Mouse (Mus musculus): ENCODE data around the gene Zyg11b. TPM values are rescaled to one million over a fixed set of nuclear protein-coding genes. Genes with fewer than 3 reads are reported as not detected.

Zyg11b gene
- polyA plus RNA-seq, 1 experiment from 2014 or later = 14.1 TPM

DNA sequence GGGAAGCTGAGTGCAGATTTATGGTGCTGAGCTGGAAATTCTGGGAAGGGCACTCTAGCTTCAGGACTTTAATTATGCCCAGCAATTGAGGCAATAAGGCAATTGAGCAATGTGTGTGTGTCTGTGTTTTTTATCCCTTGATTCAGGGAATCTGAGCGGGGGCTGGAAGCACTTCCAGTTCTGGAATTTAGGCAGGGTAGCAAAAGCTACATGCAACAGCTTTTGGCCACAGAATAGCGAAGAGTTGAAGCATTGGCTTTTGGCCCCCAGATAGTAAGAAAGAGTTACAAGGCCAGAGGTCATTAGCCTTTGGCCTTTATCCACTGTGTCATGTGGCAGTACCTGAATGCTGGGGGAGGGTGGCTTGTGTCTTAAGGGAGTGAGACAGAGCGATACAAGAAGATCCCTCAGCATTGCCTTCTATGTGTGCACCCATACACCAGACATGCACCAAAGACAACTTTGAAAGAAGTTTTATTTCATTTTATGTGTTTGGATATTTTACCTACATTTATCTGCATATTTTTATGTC lies 75.5 kb downstream of the Zyg11b start:
- Histone ChIP-seq H3K27me3 (replicated peaks; ENCODE audit: control insufficient read depth, insufficient read depth, low read length) (no peaks in the 10 kb centered on the region), H3K9me3 (ENCODE audit: control insufficient read depth, low read length) (no peaks in the 10 kb centered on the region), H3K27ac (ENCODE audit: low read depth) (no peak overlapping the region), H3K9ac (ENCODE audit: low read length) (no peak overlapping the region), H3K4me3 (ENCODE audit: low read depth, low read length) (no peak overlapping the region), H3K4me2 (ENCODE audit: low read length) (no peak overlapping the region), H3K4me1 (replicated peaks; ENCODE audit: control insufficient read depth, insufficient read depth, low read length) (no peaks in the 10 kb centered on the region), H3K36me3 (ENCODE audit: control insufficient read depth, insufficient read depth, low read length) (no peaks in the 10 kb centered on the region)
- ATAC-seq (replicated peaks; ENCODE audit: low FRiP score, low TSS enrichment, low read depth) (no peak), DNase-seq (ENCODE audit: low spot score) (no peak)
- 51% methylated on average over 3 of the region's 3 CpGs for WGBS

GRCm38 (mm10) chr4:108222507-108222906 lies 78.4 kb downstream of the Zyg11b start:
- no peak overlapping the region for H3K27ac ChIP-seq (ENCODE audit: low read depth)
- 93% methylated on average over 5 of the region's 5 CpGs for WGBS

DNA sequence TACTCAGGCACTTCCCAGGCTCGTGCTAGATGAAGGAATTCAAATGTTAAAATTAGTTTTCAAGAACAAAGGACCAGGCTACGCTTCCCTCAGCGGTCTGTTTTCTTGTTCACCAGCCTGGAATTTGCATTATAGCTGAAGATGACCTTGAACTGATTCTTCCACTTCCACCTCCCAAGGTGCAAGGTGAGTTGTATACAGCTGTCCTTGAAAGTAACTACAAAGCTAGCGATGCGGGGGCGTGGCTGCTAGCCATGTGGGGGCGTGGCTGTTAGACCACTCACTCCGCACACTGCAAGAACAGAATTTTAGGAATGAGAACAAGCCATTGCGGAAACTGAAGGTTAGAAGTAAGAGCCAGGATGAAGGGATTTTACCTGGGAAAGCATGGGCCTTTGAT lies 81.9 kb downstream of the Zyg11b start:
- Histone ChIP-seq H3K4me2 (ENCODE audit: low read length) (no peak overlapping the region), H3K27ac (ENCODE audit: low read depth) (no peak overlapping the region), H3K27me3 (replicated peaks; ENCODE audit: control insufficient read depth, insufficient read depth, low read length) (peaks cover 38% of the 10 kb centered on the region), H3K9me3 (ENCODE audit: control insufficient read depth, low read length) (no peaks in the 10 kb centered on the region), H3K4me1 (replicated peaks; ENCODE audit: control insufficient read depth, insufficient read depth, low read length) (0 out of 2 replicates have a peak, but pooled peaks cover 2% of the 10 kb centered on the region), H3K9ac (ENCODE audit: low read length) (no peak overlapping the region), H3K36me3 (ENCODE audit: control insufficient read depth, insufficient read depth, low read length) (no peaks in the 10 kb centered on the region), H3K4me3 (ENCODE audit: low read depth, low read length) (no peak overlapping the region)
- WGBS = 10% methylated on average over 9 of the region's 9 CpGs
- ATAC-seq (replicated peaks; ENCODE audit: low FRiP score, low TSS enrichment, low read depth) = no peak
- peak; percentile 74 for DNase-seq (ENCODE audit: low spot score)

More at GRCm38 (mm10) chr4:108222507-108222906, 78.4 kb downstream of the Zyg11b start:
- H3K4me2 ChIP-seq (ENCODE audit: low read length) = no peak overlapping the region
- no peaks in the 10 kb centered on the region for H3K9me3 ChIP-seq (ENCODE audit: control insufficient read depth, low read length)
- peaks cover 23% of the 10 kb centered on the region for H3K27me3 ChIP-seq (replicated peaks; ENCODE audit: control insufficient read depth, insufficient read depth, low read length)
- H3K4me3 ChIP-seq (ENCODE audit: low read depth, low read length) = no peak overlapping the region
- no peak for DNase-seq (ENCODE audit: low spot score)
- no peak overlapping the region for H3K9ac ChIP-seq (ENCODE audit: low read length)
- no peaks in the 10 kb centered on the region for H3K36me3 ChIP-seq (ENCODE audit: control insufficient read depth, insufficient read depth, low read length)
- no peak for ATAC-seq (replicated peaks; ENCODE audit: low FRiP score, low TSS enrichment, low read depth)
- H3K4me1 ChIP-seq (replicated peaks; ENCODE audit: control insufficient read depth, insufficient read depth, low read length) = 0 out of 2 replicates have a peak, but pooled peaks cover 2% of the 10 kb centered on the region

DNA sequence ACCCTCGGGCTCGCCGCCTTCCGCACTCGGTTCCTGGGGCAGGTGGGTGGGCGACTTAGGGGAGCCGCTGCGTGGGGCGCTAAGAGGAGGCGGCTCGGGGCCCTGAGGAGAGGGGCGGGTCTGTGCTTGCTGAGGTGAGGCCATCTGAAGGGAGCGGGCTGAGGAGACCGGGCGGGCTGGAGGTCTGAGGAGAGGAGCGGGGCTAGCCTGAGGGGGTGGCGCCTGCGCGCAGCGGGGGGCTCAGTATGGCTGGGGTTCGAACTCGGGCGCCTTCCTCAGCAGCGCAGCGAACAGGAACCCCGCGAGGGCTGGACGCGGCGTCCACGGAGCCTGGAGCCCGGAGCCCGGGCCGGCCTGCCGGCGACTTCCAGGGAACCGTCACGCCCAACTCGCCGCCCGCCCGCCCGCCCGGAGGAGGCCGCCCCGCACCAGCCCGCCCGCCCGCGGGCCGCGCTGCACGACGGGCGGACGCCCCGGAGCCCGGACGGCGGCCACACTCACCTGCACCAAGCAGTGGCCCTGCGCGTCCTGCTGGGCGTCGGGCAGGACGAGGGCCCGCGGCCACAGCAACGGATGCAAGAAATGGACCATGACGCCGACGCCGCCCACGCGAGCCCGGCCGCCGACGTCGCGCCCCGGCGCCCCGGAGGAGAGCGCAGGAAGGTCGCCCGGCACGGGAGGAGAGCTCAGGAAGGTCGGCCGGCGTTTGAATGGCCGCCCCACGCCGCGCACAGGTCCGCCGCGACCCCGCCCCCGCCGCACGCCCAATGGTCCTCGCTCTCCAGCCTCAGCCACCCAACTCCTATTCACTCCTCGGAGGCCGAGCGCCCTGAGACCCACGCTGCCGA lies 83.3 kb downstream of the Zyg11b start, which contains the start of gene Zyg11a:
TSS of gene Zyg11a (minus strand) at position 717 of the 848 bp plus-strand sequence.
- Histone ChIP-seq H3K9me3 (ENCODE audit: control insufficient read depth, low read length) (no peaks in the 10 kb centered on the region), H3K27ac (ENCODE audit: low read depth) (no peak within 1 kb of the TSS), H3K4me2 (ENCODE audit: low read length) (peak within 1 kb of the TSS; percentile 67), H3K36me3 (ENCODE audit: control insufficient read depth, insufficient read depth, low read length) (no peaks in the 10 kb centered on the region), H3K9ac (ENCODE audit: low read length) (peak within 1 kb of the TSS; percentile 30; the same call in 1 of the 2 replicates), H3K27me3 (replicated peaks; ENCODE audit: control insufficient read depth, insufficient read depth, low read length) (peaks cover 38% of the 10 kb centered on the region), H3K4me1 (replicated peaks; ENCODE audit: control insufficient read depth, insufficient read depth, low read length) (0 out of 2 replicates have a peak, but pooled peaks cover 2% of the 10 kb centered on the region), H3K4me3 (ENCODE audit: low read depth, low read length) (peak within 1 kb of the TSS; percentile 42)
- peak; percentile 60 for DNase-seq (ENCODE audit: low spot score)
- WGBS = 1% methylated on average over 51 of the region's 107 CpGs
- peak; percentile 74; the same call in 1 of the 2 replicates for ATAC-seq (replicated peaks; ENCODE audit: low FRiP score, low TSS enrichment, low read depth)

- Histone ChIP-seq H3K9ac (ENCODE audit: low read length) (no peak overlapping the region), H3K4me3 (ENCODE audit: low read depth, low read length) (no peak overlapping the region), H3K4me2 (ENCODE audit: low read length) (no peak overlapping the region), H3K27ac (ENCODE audit: low read depth) (no peak overlapping the region), H3K27me3 (replicated peaks; ENCODE audit: control insufficient read depth, insufficient read depth, low read length) (peaks cover 21% of the 10 kb centered on the region), H3K36me3 (ENCODE audit: control insufficient read depth, insufficient read depth, low read length) (no peaks in the 10 kb centered on the region), H3K9me3 (ENCODE audit: control insufficient read depth, low read length) (no peaks in the 10 kb centered on the region), H3K4me1 (replicated peaks; ENCODE audit: control insufficient read depth, insufficient read depth, low read length) (no peaks in the 10 kb centered on the region)
- WGBS = 84% methylated on average over 2 of the region's 2 CpGs
- no peak for ATAC-seq (replicated peaks; ENCODE audit: low FRiP score, low TSS enrichment, low read depth)
- DNase-seq (ENCODE audit: low spot score) = no peak
These were observed 87.9 kb downstream of the Zyg11b start for GRCm38 (mm10) chr4:108213023-108213422.

- DNase-seq (ENCODE audit: low spot score) (no peak), ATAC-seq (replicated peaks; ENCODE audit: low FRiP score, low TSS enrichment, low read depth) (no peak)
- no peaks in the 10 kb centered on the region for H3K27me3 ChIP-seq (replicated peaks; ENCODE audit: control insufficient read depth, insufficient read depth, low read length)
- WGBS = 89% methylated on average over 6 of the region's 6 CpGs
- H3K4me1 ChIP-seq (replicated peaks; ENCODE audit: control insufficient read depth, insufficient read depth, low read length) = no peaks in the 10 kb centered on the region
- no peak overlapping the region for H3K27ac ChIP-seq (ENCODE audit: low read depth)
- no peak overlapping the region for H3K9ac ChIP-seq (ENCODE audit: low read length)
- H3K9me3 ChIP-seq (ENCODE audit: control insufficient read depth, low read length) = no peaks in the 10 kb centered on the region
- no peaks in the 10 kb centered on the region for H3K36me3 ChIP-seq (ENCODE audit: control insufficient read depth, insufficient read depth, low read length)
- no peak overlapping the region for H3K4me2 ChIP-seq (ENCODE audit: low read length)
- no peak overlapping the region for H3K4me3 ChIP-seq (ENCODE audit: low read depth, low read length)
These were observed 96.3 kb downstream of the Zyg11b start for GRCm38 (mm10) chr4:108204629-108205028.

GRCm38 (mm10) chr4:108199236-108199635 lies 101.7 kb downstream of the Zyg11b start:
- Histone ChIP-seq H3K4me3 (ENCODE audit: low read depth, low read length) (no peak overlapping the region), H3K36me3 (ENCODE audit: control insufficient read depth, insufficient read depth, low read length) (no peaks in the 10 kb centered on the region), H3K9ac (ENCODE audit: low read length) (no peak overlapping the region), H3K27me3 (replicated peaks; ENCODE audit: control insufficient read depth, insufficient read depth, low read length) (no peaks in the 10 kb centered on the region), H3K4me2 (ENCODE audit: low read length) (no peak overlapping the region), H3K9me3 (ENCODE audit: control insufficient read depth, low read length) (no peaks in the 10 kb centered on the region), H3K27ac (ENCODE audit: low read depth) (no peak overlapping the region), H3K4me1 (replicated peaks; ENCODE audit: control insufficient read depth, insufficient read depth, low read length) (no peaks in the 10 kb centered on the region)
- 59% methylated on average over 2 of the region's 2 CpGs for WGBS
- DNase-seq (ENCODE audit: low spot score) (no peak), ATAC-seq (replicated peaks; ENCODE audit: low FRiP score, low TSS enrichment, low read depth) (no peak)

- Histone ChIP-seq H3K36me3 (ENCODE audit: control insufficient read depth, insufficient read depth, low read length) (no peaks in the 10 kb centered on the region), H3K27me3 (replicated peaks; ENCODE audit: control insufficient read depth, insufficient read depth, low read length) (no peaks in the 10 kb centered on the region), H3K27ac (ENCODE audit: low read depth) (no peak overlapping the region), H3K4me2 (ENCODE audit: low read length) (no peak overlapping the region), H3K9me3 (ENCODE audit: control insufficient read depth, low read length) (no peaks in the 10 kb centered on the region), H3K9ac (ENCODE audit: low read length) (no peak overlapping the region), H3K4me3 (ENCODE audit: low read depth, low read length) (no peak overlapping the region), H3K4me1 (replicated peaks; ENCODE audit: control insufficient read depth, insufficient read depth, low read length) (no peaks in the 10 kb centered on the region)
- ATAC-seq (replicated peaks; ENCODE audit: low FRiP score, low TSS enrichment, low read depth) = no peak
- WGBS = 69% methylated on average over 6 of the region's 6 CpGs
- no peak for DNase-seq (ENCODE audit: low spot score)
These were observed 104.5 kb downstream of the Zyg11b start for GRCm38 (mm10) chr4:108196277-108196855.
